Mouse (Mus musculus) heart, postnatal 14 days (tissue): ENCODE measurements around the gene Insig1. TPM values are rescaled to one million over a fixed set of nuclear protein-coding genes. Genes with fewer than 3 reads are reported as not detected.
A peak's percentile ranks its signal among the peaks of the same experiment; 100 is the strongest.

Experiments used
- DNase-seq, 2 experiments: peaks; one replicate each; pipeline ENCODE4 v3.0.0; 2021 to 2022
- intact Hi-C: fragments of 180-260 bp; cut with DNase I; formaldehyde crosslinking; loops from one replicate; pipeline ENCODE4 v1.15.1; 2025
- total RNA-seq, 2 experiments: library from RNA; stranded (reverse); gene quantifications; 2 replicates each; pipeline ENCODE4 v1.2.3; 2021

The Insig1 gene
- total RNA-seq, 2 experiments from 2014 or later = 14.2 to 14.7 TPM

- no peak for DNase-seq
- intact Hi-C loops = no loop called here
These were observed 39.7 kb downstream of the Insig1 start for GRCm38 (mm10) chr5:28110881-28111280.

- DNase-seq = no peak
- intact Hi-C loops = no loop called here
These were observed 46.2 kb downstream of the Insig1 start for GRCm38 (mm10) chr5:28117251-28117880.

GRCm38 (mm10) chr5:28117882-28118530 is 46.8 kb downstream of the Insig1 start:
- peak in 1 of 2 experiments; percentile 6 for DNase-seq
- intact Hi-C loops = no loop called here

- no peak for DNase-seq
- intact Hi-C loops = no loop called here
These were observed 47.4 kb downstream of the Insig1 start for GRCm38 (mm10) chr5:28118531-28118925.

- intact Hi-C loops = no loop called here
- DNase-seq = no peak
These were observed 48.4 kb downstream of the Insig1 start for GRCm38 (mm10) chr5:28119576-28119975.

GRCm38 (mm10) chr5:28122491-28123454 is 51.6 kb downstream of the Insig1 start:
- intact Hi-C loops = loop anchor here (5.0 kb wide), 2 partner anchors 45 to 265 kb away; partner anchors contain the start of gene En2
- peak; percentile 53 to 73 for DNase-seq

GRCm38 (mm10) chr5:28123455-28123825 is 52.3 kb downstream of the Insig1 start:
- no peak for DNase-seq
- intact Hi-C loops = loop anchor here (5.0 kb wide), 2 partner anchors 44 to 264 kb away; partner anchors contain the start of gene En2

- DNase-seq = peak in 1 of 2 experiments; percentile 3
- intact Hi-C loops = loop anchor here (5.0 kb wide), 2 partner anchors 43 to 263 kb away; partner anchors contain the start of gene En2
These were observed 53.4 kb downstream of the Insig1 start for GRCm38 (mm10) chr5:28124321-28125230.

Other genes with a start within 250 kb of the Insig1 start
- not detected for gene Htr5a, start 229.2 kb upstream of the Insig1 start, total RNA-seq
- not detected for gene En2, start 94.3 kb downstream of the Insig1 start, total RNA-seq
- gene Cnpy1, start 174.4 kb downstream of the Insig1 start, total RNA-seq = not detected
- gene Rbm33, start 245.8 kb downstream of the Insig1 start, total RNA-seq = 10 to 100 TPM; 33.7 to 39.7 TPM